Mouse (Mus musculus): ENCODE data around the gene Syn3. TPM values are rescaled to one million over a fixed set of nuclear protein-coding genes. Genes with fewer than 3 reads are reported as not detected.

Syn3 gene
- polyA plus RNA-seq, 1 experiment from 2014 or later: 0.20 TPM

DNA sequence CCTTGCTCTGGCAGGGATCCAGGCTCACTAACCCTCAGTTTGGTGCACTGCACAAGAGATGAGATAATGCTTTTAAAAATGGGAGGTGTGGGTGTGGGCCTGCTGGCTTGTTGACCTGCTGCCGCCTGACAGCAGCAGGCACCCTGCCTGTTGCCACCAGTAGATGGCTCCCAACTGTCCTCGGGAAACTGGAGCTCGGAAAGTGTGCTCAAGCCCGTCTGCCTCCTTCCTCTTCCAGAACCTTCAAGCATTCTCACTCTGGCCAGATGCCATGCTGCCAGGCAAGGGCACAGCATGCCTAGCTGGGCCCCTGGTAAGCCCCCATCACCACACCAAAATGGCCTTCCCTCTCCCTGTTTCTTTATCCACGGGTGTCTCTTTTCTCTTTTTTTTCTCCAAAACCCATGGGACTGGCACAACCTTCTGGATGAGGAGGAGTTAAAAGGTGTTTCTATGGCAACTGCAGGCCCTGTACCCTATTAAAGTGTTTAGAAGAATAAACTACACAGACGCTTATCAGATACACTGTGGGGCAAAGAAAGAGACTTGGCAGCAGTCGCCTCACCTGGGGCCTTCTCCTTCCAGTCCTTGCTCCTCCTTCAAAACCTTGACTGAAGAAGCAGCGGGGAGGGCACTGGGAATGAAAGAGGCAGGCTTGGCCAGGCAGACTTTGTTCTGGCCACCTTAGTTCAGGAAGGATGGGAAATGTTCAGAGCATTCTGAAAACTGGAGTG is 195.8 kb downstream of the Syn3 start:
- WGBS (ENCODE audit: insufficient replicate concordance): 25% methylated on average over 8 of the region's 8 CpGs

GRCm38 (mm10) chr10:86302318-86302648 is 196.4 kb downstream of the Syn3 start:
- peaks cover 32% of the 10 kb centered on the region for H3K4me1 ChIP-seq (replicated peaks)
- 58% methylated on average over 4 of the region's 4 CpGs for WGBS (ENCODE audit: insufficient replicate concordance)
- peaks cover 52% of the 10 kb centered on the region for H3K27me3 ChIP-seq
- no peak for ATAC-seq (ENCODE audit: insufficient read depth)
- peak overlapping the region; percentile 72; the same call in 1 of the 2 replicates for H3K4me2 ChIP-seq
- H3K27ac ChIP-seq (replicated peaks): no peak overlapping the region
- H3K9ac ChIP-seq: no peak overlapping the region
- no peaks in the 10 kb centered on the region for H3K36me3 ChIP-seq (replicated peaks)
- no peaks in the 10 kb centered on the region for H3K9me3 ChIP-seq (replicated peaks)
- H3K4me3 ChIP-seq (replicated peaks): no peak overlapping the region

More for the DNA sequence above, 195.8 kb downstream of the Syn3 start:
- no peaks in the 10 kb centered on the region for H3K9me3 ChIP-seq (replicated peaks)
- H3K27me3 ChIP-seq: peaks cover 47% of the 10 kb centered on the region
- no peak overlapping the region for H3K9ac ChIP-seq
- H3K36me3 ChIP-seq (replicated peaks): no peaks in the 10 kb centered on the region
- peaks cover 32% of the 10 kb centered on the region for H3K4me1 ChIP-seq (replicated peaks)
- ATAC-seq (ENCODE audit: insufficient read depth): peak; percentile 67
- no peak overlapping the region for H3K27ac ChIP-seq (replicated peaks)
- no peak overlapping the region; the same call in 1 of the 2 replicates for H3K4me2 ChIP-seq
- no peak overlapping the region for H3K4me3 ChIP-seq (replicated peaks)

DNA sequence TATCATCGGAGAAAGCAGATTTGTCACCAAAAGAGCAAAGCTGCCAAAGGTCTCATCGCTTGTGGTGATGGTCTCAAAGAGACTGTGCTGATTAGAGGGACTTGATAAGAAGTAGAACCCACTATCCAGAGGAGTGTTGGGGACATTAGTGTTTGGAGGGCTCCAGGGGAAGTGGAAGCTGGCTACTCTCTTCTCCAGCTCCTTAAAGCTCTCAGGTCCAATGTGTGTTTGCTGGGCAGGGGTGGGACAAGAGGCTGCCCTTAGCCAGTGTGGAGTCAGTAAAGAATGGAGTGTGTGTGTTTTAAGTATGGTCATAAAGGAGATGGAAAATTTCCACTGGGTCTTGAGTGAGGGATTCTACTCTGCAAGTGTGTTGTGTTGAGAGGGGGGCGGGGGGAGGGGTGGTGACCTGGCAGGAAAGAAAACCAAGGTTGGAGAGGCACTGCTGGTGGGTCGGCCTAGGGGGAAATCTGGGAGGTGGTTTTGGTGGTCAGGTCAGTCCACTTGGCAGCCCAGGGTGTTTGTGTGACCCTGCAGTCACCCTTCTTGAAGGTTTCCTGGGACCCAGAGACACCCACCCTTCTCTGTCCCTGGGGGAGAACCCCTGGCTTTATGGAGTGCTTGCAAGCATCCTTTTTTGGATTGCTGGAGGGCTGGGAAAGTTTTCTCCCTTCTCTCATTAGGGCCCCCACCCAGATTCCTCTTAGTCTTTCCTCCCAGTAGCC is 196.9 kb downstream of the Syn3 start:
- Histone ChIP-seq H3K9me3 (replicated peaks) (no peaks in the 10 kb centered on the region), H3K4me1 (replicated peaks) (peaks cover 32% of the 10 kb centered on the region), H3K27ac (replicated peaks) (no peak overlapping the region), H3K4me3 (replicated peaks) (no peak overlapping the region), H3K4me2 (peak overlapping the region; percentile 72), H3K36me3 (replicated peaks) (no peaks in the 10 kb centered on the region), H3K9ac (no peak overlapping the region), H3K27me3 (peaks cover 58% of the 10 kb centered on the region)
- no peak for ATAC-seq (ENCODE audit: insufficient read depth)
- 33% methylated on average over 4 of the region's 4 CpGs for WGBS (ENCODE audit: insufficient replicate concordance)

- no peak for ATAC-seq (ENCODE audit: insufficient read depth)
- peak overlapping the region; percentile 48 for H3K4me3 ChIP-seq (replicated peaks)
- peak overlapping the region; percentile 72 for H3K4me2 ChIP-seq
- H3K27me3 ChIP-seq: peaks cover 64% of the 10 kb centered on the region
- H3K4me1 ChIP-seq (replicated peaks): peaks cover 35% of the 10 kb centered on the region
- 4% methylated on average over 10 of the region's 10 CpGs for WGBS (ENCODE audit: insufficient replicate concordance)
- no peaks in the 10 kb centered on the region for H3K9me3 ChIP-seq (replicated peaks)
- peak overlapping the region; percentile 27; the same call in 1 of the 2 replicates for H3K9ac ChIP-seq
- no peak overlapping the region for H3K27ac ChIP-seq (replicated peaks)
- no peaks in the 10 kb centered on the region for H3K36me3 ChIP-seq (replicated peaks)
Observed at GRCm38 (mm10) chr10:86301117-86301490, 197.6 kb downstream of the Syn3 start.

DNA sequence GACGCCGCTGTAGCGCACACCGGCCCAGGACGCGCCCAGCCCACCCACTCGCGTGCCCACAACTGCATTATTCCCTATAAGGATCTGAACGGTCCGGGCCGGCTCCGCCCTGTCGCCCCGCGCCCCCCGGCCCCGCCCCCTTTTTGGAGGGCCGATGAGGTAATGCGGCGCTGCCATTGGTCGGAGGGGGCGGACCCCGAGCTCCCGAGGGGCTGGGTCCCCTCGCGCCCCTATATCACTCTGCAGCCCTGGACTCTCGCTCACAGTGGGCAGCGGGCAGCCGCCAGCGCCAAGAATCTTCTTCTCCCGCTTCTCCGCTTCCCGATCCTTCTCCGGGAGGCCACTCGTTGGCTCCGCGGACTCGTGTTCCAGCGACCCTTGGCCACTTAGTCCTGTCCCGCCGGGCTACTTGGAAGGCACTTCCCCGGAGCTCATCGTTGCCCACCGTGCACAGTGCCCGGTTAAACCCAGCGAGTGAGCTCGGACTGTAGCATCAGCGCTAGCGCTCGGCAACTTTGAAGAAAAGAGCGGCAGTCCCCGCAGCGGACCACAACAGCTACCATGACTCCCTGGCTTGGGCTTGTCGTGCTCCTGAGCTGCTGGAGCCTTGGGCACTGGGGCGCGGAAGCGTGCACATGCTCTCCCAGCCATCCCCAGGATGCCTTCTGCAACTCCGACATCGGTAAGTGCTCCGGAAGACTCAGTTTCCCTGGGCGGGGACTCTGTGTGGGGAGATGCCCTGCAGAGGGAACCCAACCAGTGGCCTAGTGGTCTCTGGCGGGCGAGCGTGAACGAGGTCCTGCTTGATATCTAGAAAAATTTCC is 198.2 kb downstream of the Syn3 start, which contains the start of gene Timp3:
Timp3 (plus strand) TSS at position 80 of the 824 bp plus-strand sequence.
- Histone ChIP-seq H3K4me2 (peak within 1 kb of the TSS; percentile 72), H3K9me3 (replicated peaks) (no peaks in the 10 kb centered on the region), H3K4me3 (replicated peaks) (peak within 1 kb of the TSS; percentile 48), H3K36me3 (replicated peaks) (no peaks in the 10 kb centered on the region), H3K4me1 (replicated peaks) (peaks cover 38% of the 10 kb centered on the region), H3K27ac (replicated peaks) (no peak within 1 kb of the TSS), H3K27me3 (peaks cover 70% of the 10 kb centered on the region), H3K9ac (peak within 1 kb of the TSS; percentile 27; the same call in 1 of the 2 replicates)
- ATAC-seq (ENCODE audit: insufficient read depth): 0 out of 2 replicates have a peak, but pooled peaks have one; percentile 41
- WGBS (ENCODE audit: insufficient replicate concordance): 1% methylated on average over 65 of the region's 65 CpGs

- WGBS (ENCODE audit: insufficient replicate concordance): 34% methylated on average over 6 of the region's 6 CpGs
- peaks cover 38% of the 10 kb centered on the region for H3K4me1 ChIP-seq (replicated peaks)
- peak overlapping the region; percentile 72 for H3K4me2 ChIP-seq
- no peaks in the 10 kb centered on the region for H3K9me3 ChIP-seq (replicated peaks)
- ATAC-seq (ENCODE audit: insufficient read depth): no peak
- peaks cover 76% of the 10 kb centered on the region for H3K27me3 ChIP-seq
- peak overlapping the region; percentile 48 for H3K4me3 ChIP-seq (replicated peaks)
- no peak overlapping the region for H3K27ac ChIP-seq (replicated peaks)
- no peak overlapping the region for H3K9ac ChIP-seq
- H3K36me3 ChIP-seq (replicated peaks): no peaks in the 10 kb centered on the region
Observed at GRCm38 (mm10) chr10:86299795-86300194, 198.9 kb downstream of the Syn3 start.

- WGBS (ENCODE audit: insufficient replicate concordance): 67% methylated on average over 6 of the region's 6 CpGs
- peaks cover 82% of the 10 kb centered on the region for H3K27me3 ChIP-seq
- no peak for ATAC-seq (ENCODE audit: insufficient read depth)
- H3K4me3 ChIP-seq (replicated peaks): no peak overlapping the region
- H3K27ac ChIP-seq (replicated peaks): no peak overlapping the region
- no peaks in the 10 kb centered on the region for H3K9me3 ChIP-seq (replicated peaks)
- no peak overlapping the region for H3K9ac ChIP-seq
- no peaks in the 10 kb centered on the region for H3K36me3 ChIP-seq (replicated peaks)
- no peak overlapping the region for H3K4me2 ChIP-seq
- H3K4me1 ChIP-seq (replicated peaks): peaks cover 35% of the 10 kb centered on the region
Observed at GRCm38 (mm10) chr10:86298326-86298725, 200.4 kb downstream of the Syn3 start.

DNA sequence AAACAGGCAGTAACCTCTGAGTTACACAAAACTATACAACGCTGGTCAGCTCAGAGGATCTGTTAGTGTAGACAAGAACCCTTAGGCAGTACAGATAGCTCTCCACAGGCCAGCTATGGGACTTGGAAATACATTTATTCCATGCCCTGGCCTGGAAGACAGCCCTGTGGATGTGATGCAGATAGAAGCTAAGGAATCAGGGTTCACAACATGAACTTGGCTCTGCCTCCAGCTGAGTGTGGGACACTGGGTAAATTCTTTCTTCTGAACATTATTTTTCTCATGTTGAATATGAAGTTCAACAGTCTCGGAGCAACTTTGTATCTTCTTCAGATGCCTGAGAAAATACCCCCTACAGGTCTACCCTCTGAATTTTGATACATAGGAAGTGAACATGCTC is 201.4 kb downstream of the Syn3 start:
- 58% methylated on average over 2 of the region's 2 CpGs for WGBS (ENCODE audit: insufficient replicate concordance)
- H3K9me3 ChIP-seq (replicated peaks): no peaks in the 10 kb centered on the region
- no peak for ATAC-seq (ENCODE audit: insufficient read depth)
- no peak overlapping the region for H3K4me3 ChIP-seq (replicated peaks)
- no peak overlapping the region for H3K9ac ChIP-seq
- H3K4me1 ChIP-seq (replicated peaks): peaks cover 24% of the 10 kb centered on the region
- H3K27me3 ChIP-seq: peaks cover 79% of the 10 kb centered on the region
- no peak overlapping the region for H3K4me2 ChIP-seq
- no peaks in the 10 kb centered on the region for H3K36me3 ChIP-seq (replicated peaks)
- no peak overlapping the region for H3K27ac ChIP-seq (replicated peaks)

GRCm38 (mm10) chr10:86296111-86296510 is 202.6 kb downstream of the Syn3 start:
- Histone ChIP-seq H3K9ac (no peak overlapping the region), H3K4me2 (peak overlapping the region; percentile 46), H3K9me3 (replicated peaks) (no peaks in the 10 kb centered on the region), H3K27ac (replicated peaks) (no peak overlapping the region), H3K4me1 (replicated peaks) (peaks cover 17% of the 10 kb centered on the region), H3K27me3 (peaks cover 67% of the 10 kb centered on the region), H3K36me3 (replicated peaks) (no peaks in the 10 kb centered on the region), H3K4me3 (replicated peaks) (no peak overlapping the region)
- peak; percentile 31; the same call in 1 of the 2 replicates for ATAC-seq (ENCODE audit: insufficient read depth)
- 2% methylated on average over 14 of the region's 14 CpGs for WGBS (ENCODE audit: insufficient replicate concordance)

GRCm38 (mm10) chr10:86295454-86296098 is 203.1 kb downstream of the Syn3 start:
- no peak for ATAC-seq (ENCODE audit: insufficient read depth)
- H3K9me3 ChIP-seq (replicated peaks): no peaks in the 10 kb centered on the region
- no peak overlapping the region for H3K4me3 ChIP-seq (replicated peaks)
- 14% methylated on average over 13 of the region's 13 CpGs for WGBS (ENCODE audit: insufficient replicate concordance)
- peaks cover 62% of the 10 kb centered on the region for H3K27me3 ChIP-seq
- H3K9ac ChIP-seq: no peak overlapping the region
- H3K27ac ChIP-seq (replicated peaks): no peak overlapping the region
- peak overlapping the region; percentile 46 for H3K4me2 ChIP-seq
- H3K4me1 ChIP-seq (replicated peaks): peaks cover 12% of the 10 kb centered on the region
- no peaks in the 10 kb centered on the region for H3K36me3 ChIP-seq (replicated peaks)
